Mouse (Mus musculus) limb, embryonic 11.5 days (tissue): ENCODE measurements around the gene 1700029J07Rik. TPM values are rescaled to one million over a fixed set of nuclear protein-coding genes. Genes with fewer than 3 reads are reported as not detected.

Experiments
- ATAC-seq: fragments of 200-750 bp; cut with Nextera tagmentation; 2 replicates; pipeline ENCODE4 v1.8.0; 2017; ENCODE audit warnings: low read depth; ENCODE audit not compliant: insufficient number of reproducible peaks, low FRiP score, low TSS enrichment
- DNase-seq: peaks from one replicate; pipeline ENCODE4 v3.0.0-alpha.2; 2015; ENCODE audit warnings: low spot score
- H3K27ac ChIP-seq: fragments of 300-500 bp; sonication (generic); replicated peaks from 2 replicates; pipeline ENCODE4 v1.5.1; 2014; ENCODE audit warnings: low read depth, mild to moderate bottlenecking, low read length
- H3K27me3 ChIP-seq: fragments of 300-500 bp; sonication (generic); 2 replicates; pipeline ENCODE4 v1.6.1; 2014; ENCODE audit warnings: mild to moderate bottlenecking, low read length, mixed read lengths; ENCODE audit not compliant: control insufficient read depth, insufficient read depth
- H3K36me3 ChIP-seq: fragments of 300-500 bp; sonication (generic); 2 replicates; pipeline ENCODE4 v1.6.1; 2014; ENCODE audit warnings: mild to moderate bottlenecking, low read length, moderate library complexity, mixed read lengths; ENCODE audit not compliant: control insufficient read depth, insufficient read depth
- H3K4me1 ChIP-seq: fragments of 300-500 bp; sonication (generic); 2 replicates; pipeline ENCODE4 v1.6.1; 2014; ENCODE audit warnings: low read length, mixed read lengths; ENCODE audit not compliant: control insufficient read depth, insufficient read depth
- H3K4me2 ChIP-seq: fragments of 300-500 bp; sonication (generic); 2 replicates; pipeline ENCODE4 v1.6.1; 2014; ENCODE audit warnings: low read depth, mild to moderate bottlenecking, moderate library complexity; ENCODE audit not compliant: severe bottlenecking
- H3K4me3 ChIP-seq: fragments of 300-500 bp; sonication (generic); 2 replicates; pipeline ENCODE4 v1.5.1; 2014; ENCODE audit warnings: low read depth, low read length
- H3K9ac ChIP-seq: fragments of 300-500 bp; sonication (generic); 2 replicates; pipeline ENCODE4 v1.6.1; 2014; ENCODE audit warnings: mild to moderate bottlenecking, low read length
- H3K9me3 ChIP-seq: fragments of 300-500 bp; sonication (generic); 2 replicates; pipeline ENCODE4 v1.6.1; 2016; ENCODE audit warnings: low read length; ENCODE audit not compliant: control insufficient read depth
- WGBS: fragments of 180-500 bp; shearing (Covaris S2); extraction: QIAGEN DNeasy Blood & Tissue Kit; methylation state at CpG from one replicate; pipeline ENCODE4 v1.1.7; 2014; 5-methylcytosine and 5-hydroxymethylcytosine counted together
- polyA plus RNA-seq: library from polyadenylated mRNA; unstranded; fragments of >200 nt; fragmentation: Nextera tagmentation; extraction: Ambion mirVana; gene quantifications from 2 replicates; pipeline ENCODE4 v1.2.1, GENCODE M21; 2014

The 1700029J07Rik gene
- polyA plus RNA-seq, 1 experiment from 2014 or later: 2.4 TPM

DNA sequence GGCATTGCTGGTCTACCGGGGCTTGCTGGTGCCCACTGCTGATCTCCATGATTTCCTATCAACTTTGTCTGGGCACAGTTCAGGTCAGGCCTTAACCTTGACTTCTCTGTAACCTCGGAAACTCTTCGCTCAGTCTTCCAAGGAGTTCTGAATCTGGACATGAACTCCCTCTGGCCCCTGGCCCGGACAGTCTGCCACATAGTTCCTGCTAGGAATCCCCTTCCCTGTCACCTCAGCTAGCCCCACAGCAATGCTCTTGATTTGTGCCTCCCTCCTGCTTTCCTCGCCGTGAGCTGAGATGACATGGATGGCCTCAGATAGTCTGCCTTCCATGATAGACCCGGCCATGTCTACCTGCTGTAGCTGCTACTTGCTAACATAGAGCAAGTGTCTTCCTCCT, 54.7 kb downstream of the 1700029J07Rik start:
- Histone ChIP-seq H3K4me1 (no peaks in the 10 kb centered on the region), H3K27ac (no peak overlapping the region), H3K36me3 (no peaks in the 10 kb centered on the region), H3K9me3 (no peaks in the 10 kb centered on the region), H3K9ac (no peak overlapping the region), H3K4me2 (no peak overlapping the region), H3K27me3 (no peaks in the 10 kb centered on the region), H3K4me3 (no peak overlapping the region)
- ATAC-seq (no peak), DNase-seq (no peak)
- 95% methylated on average over 7 of the region's 7 CpGs for WGBS

DNA sequence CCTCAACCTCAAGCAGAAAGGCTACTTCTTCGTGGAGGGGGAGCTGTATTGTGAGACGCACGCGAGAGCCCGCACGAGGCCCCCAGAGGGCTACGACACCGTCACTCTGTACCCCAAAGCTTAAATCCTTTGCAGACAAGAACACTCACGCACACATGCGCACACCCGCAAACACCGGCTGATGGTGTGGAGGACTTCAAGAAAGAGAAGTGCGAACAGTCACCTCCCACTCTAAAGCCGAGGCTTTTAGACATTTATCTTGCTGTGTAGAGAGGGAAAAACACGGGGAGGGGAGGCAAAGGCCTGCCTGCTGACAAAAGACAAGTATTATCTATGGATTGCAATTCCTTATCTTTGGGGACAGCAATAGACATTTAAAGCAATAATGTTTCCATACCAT, 56.2 kb downstream of the 1700029J07Rik start:
- no peaks in the 10 kb centered on the region for H3K4me1 ChIP-seq
- ATAC-seq: no peak
- no peaks in the 10 kb centered on the region for H3K9me3 ChIP-seq
- no peak overlapping the region for H3K4me3 ChIP-seq
- no peak overlapping the region for H3K9ac ChIP-seq
- WGBS: 87% methylated on average over 15 of the region's 15 CpGs
- no peaks in the 10 kb centered on the region for H3K27me3 ChIP-seq
- no peak overlapping the region for H3K27ac ChIP-seq
- no peak for DNase-seq
- H3K4me2 ChIP-seq: no peak overlapping the region
- H3K36me3 ChIP-seq: no peaks in the 10 kb centered on the region

DNA sequence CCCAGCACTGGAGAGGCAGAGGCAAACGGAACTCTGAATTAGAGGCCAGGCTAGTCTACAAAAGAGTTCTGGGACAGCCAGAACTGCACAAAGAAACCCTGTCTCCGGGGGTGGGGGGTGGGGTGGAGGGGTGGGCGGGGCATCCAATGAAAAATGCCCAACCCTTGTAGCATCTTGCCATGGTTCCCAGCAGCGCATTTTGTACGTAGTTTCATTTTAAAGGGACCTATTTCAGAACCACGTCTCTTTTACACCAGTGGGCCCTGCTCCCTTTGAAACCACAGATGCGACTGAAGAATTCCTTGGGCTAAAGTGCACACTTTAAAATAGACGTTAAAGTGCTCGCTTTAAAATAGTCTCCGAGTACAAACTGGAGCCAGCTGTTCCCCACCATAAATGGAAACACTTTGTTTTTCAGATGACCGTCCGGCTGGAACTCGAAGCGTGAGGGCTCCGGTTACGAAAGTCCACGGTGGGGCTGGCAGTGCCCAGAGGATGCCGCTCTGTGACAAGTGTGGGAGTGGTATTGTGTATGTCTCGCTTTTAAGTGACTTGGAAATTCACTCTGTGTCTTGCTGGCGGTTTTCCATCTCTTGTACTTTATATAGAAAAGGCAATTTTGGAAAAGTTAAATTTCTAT, 57.9 kb downstream of the 1700029J07Rik start:
- DNase-seq (no peak), ATAC-seq (no peak)
- Histone ChIP-seq H3K4me2 (no peak overlapping the region), H3K9ac (no peak overlapping the region), H3K36me3 (no peaks in the 10 kb centered on the region), H3K4me1 (no peaks in the 10 kb centered on the region), H3K27me3 (no peaks in the 10 kb centered on the region), H3K9me3 (no peaks in the 10 kb centered on the region), H3K4me3 (no peak overlapping the region), H3K27ac (no peak overlapping the region)
- 69% methylated on average over 20 of the region's 20 CpGs for WGBS

DNA sequence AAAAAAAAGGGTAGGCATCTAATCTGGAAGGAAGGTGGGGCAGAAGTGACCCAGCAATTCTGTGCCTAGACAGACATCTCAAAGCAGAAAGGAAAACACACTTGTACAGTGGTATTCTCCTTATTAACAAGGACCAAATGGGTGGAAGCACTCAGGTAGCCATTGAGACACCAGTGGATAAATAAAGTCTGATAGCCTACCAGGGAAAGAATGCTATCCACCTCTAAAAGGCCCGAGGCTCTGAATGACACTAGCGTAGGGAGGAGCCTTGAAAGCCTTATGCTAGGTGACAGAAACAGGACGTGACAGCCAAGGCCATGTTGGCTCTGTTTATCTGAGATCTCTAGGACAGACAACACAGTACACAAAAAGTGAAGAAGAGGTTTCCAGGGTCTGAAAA, 58.6 kb downstream of the 1700029J07Rik start:
- Histone ChIP-seq H3K27ac (no peak overlapping the region), H3K4me2 (no peak overlapping the region), H3K27me3 (no peaks in the 10 kb centered on the region), H3K9me3 (no peaks in the 10 kb centered on the region), H3K4me1 (no peaks in the 10 kb centered on the region), H3K4me3 (no peak overlapping the region), H3K9ac (no peak overlapping the region), H3K36me3 (no peaks in the 10 kb centered on the region)
- DNase-seq (no peak), ATAC-seq (no peak)
- 92% methylated on average over 3 of the region's 3 CpGs for WGBS

DNA sequence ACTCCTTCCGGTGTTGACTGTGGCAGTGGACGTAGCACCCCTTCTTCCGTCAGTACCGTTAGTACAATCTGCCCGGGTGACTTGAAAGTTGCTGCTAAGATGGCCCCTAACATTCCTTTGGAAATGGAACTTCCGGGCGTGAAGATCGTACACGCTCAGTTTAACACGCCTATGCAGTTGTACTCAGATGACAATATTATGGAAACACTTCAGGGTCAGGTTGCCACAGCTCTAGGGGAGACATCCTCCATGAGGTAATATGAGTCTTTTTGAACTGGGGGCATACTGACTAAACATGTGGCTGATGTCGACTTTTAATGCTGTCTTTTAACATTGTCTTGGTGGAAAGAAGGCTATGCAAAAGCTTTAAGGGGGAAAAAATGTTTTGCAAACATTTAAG, 61.3 kb downstream of the 1700029J07Rik start:
- no peak for ATAC-seq
- DNase-seq: no peak
- Histone ChIP-seq H3K27me3 (no peaks in the 10 kb centered on the region), H3K4me1 (no peaks in the 10 kb centered on the region), H3K4me2 (no peak overlapping the region), H3K36me3 (no peaks in the 10 kb centered on the region), H3K4me3 (no peak overlapping the region), H3K9me3 (no peaks in the 10 kb centered on the region), H3K27ac (no peak overlapping the region), H3K9ac (no peak overlapping the region)
- 89% methylated on average over 11 of the region's 11 CpGs for WGBS

DNA sequence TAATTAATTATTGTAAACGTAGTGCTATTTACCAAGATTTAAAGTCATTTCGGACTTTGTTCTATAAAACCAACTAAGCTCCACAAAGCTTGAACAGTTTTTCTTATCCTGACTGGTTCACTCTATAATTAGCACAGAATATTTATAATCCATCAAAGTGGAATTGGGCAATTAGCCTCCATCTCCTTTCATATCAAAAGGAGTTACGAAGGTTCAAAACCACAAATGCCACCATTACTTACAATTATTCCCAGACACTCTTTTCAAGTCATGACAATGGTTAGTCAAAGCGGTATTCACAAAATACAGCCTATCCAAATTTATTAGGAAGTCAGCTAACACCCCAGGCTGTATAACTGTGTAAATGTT, 68.8 kb downstream of the 1700029J07Rik start:
- ATAC-seq (no peak), DNase-seq (no peak)
- 77% methylated on average over 4 of the region's 4 CpGs for WGBS
- H3K4me2 ChIP-seq: no peak overlapping the region
- H3K36me3 ChIP-seq: no peaks in the 10 kb centered on the region
- H3K9me3 ChIP-seq: no peaks in the 10 kb centered on the region
- no peak overlapping the region for H3K4me3 ChIP-seq
- H3K27ac ChIP-seq: no peak overlapping the region
- H3K4me1 ChIP-seq: no peaks in the 10 kb centered on the region
- no peak overlapping the region for H3K9ac ChIP-seq
- no peaks in the 10 kb centered on the region for H3K27me3 ChIP-seq

DNA sequence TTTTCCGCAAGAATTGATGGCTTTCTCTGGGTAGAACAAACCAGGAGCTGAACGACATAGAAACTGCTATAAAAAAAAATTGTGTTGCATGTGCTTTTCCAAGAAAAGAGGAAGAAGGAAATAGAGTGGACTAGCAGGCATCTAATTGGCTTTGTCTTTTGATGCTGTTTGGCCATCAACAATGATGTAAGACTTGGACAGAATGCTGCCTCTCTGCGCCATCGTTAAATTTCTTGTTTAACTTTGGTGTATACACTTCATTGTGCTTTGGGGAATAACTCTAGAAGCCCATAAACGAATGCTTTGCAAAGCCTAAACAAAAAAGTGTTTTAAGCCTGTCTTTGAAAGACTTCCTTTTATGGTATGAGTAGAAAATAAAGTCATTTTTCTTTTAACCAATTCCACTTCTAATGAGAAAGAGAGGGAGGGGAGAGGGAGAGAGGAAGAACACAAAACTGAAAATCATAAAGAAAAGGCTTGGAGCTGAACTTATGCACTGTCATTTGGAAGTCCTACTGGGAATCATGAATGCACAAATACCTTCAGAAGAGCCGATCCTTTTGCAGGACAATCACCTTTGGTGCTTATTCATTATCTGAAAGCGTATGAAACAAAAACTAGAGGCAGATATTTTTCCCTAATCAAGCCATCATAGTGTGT, 69.3 kb downstream of the 1700029J07Rik start:
- no peak overlapping the region for H3K4me3 ChIP-seq
- no peak overlapping the region for H3K9ac ChIP-seq
- H3K4me1 ChIP-seq: no peaks in the 10 kb centered on the region
- DNase-seq (no peak), ATAC-seq (no peak)
- no peaks in the 10 kb centered on the region for H3K36me3 ChIP-seq
- H3K27me3 ChIP-seq: no peaks in the 10 kb centered on the region
- no peak overlapping the region for H3K27ac ChIP-seq
- no peaks in the 10 kb centered on the region for H3K9me3 ChIP-seq
- no peak overlapping the region for H3K4me2 ChIP-seq
- 75% methylated on average over 7 of the region's 7 CpGs for WGBS

DNA sequence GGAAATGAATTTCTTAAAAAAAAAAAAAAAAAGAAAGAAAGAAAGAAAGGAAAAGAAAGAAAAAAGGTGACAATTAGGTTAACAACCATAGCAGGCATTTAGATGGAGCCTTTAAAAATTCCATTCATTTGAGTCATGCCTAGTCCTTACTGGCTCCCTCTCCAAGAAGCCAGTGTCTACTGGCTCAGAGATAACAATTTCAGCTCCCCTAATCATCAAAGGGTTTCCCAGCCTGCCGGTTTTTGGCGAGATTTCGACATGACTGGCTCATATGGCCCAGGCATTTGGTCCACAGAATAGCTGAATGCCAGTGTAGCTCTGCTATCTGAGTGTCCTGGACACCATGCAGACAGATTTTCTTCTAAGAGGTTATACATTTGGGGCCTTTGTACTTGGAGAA, 71.4 kb downstream of the 1700029J07Rik start:
- 24% methylated on average over 3 of the region's 3 CpGs for WGBS
- no peak for DNase-seq
- Histone ChIP-seq H3K27me3 (no peaks in the 10 kb centered on the region), H3K4me2 (no peak overlapping the region), H3K36me3 (no peaks in the 10 kb centered on the region), H3K4me1 (no peaks in the 10 kb centered on the region), H3K4me3 (no peak overlapping the region), H3K9ac (no peak overlapping the region), H3K27ac (no peak overlapping the region), H3K9me3 (no peaks in the 10 kb centered on the region)
- no peak for ATAC-seq
